Mouse (Mus musculus): ENCODE data around the gene Leprot. TPM values are rescaled to one million over a fixed set of nuclear protein-coding genes. Genes with fewer than 3 reads are reported as not detected.
A peak's percentile ranks its signal among the peaks of the same experiment; 100 is the strongest.

Gene Leprot
- polyA plus RNA-seq, 1 experiment = 43.1 TPM

- no peak overlapping the region for H3K4me3 ChIP-seq (ENCODE audit: insufficient read depth, low read length)
- H3K4me1 ChIP-seq (ENCODE audit: control insufficient read depth, insufficient read depth, low read length) = peaks cover 3% of the 10 kb centered on the region
- no peak overlapping the region for H3K27ac ChIP-seq (ENCODE audit: insufficient read depth, low read length)
- TF ChIP-seq CTCF (IDR thresholded peaks at IDR 0.05; ENCODE audit: extremely low read depth, insufficient read depth, low read length) = no peak
- TF ChIP-seq POLR2A (IDR thresholded peaks at IDR 0.05; ENCODE audit: extremely low read depth, insufficient read depth, low read length) = no peak
Measured at GRCm38 (mm10) chr4:101656056-101656455, 8.5 kb downstream of the Leprot start.

- Histone ChIP-seq H3K27ac (ENCODE audit: insufficient read depth, low read length) (no peak overlapping the region), H3K4me1 (ENCODE audit: control insufficient read depth, insufficient read depth, low read length) (peaks cover 3% of the 10 kb centered on the region), H3K4me3 (ENCODE audit: insufficient read depth, low read length) (no peak overlapping the region)
- TF ChIP-seq CTCF (IDR thresholded peaks at IDR 0.05; ENCODE audit: extremely low read depth, insufficient read depth, low read length) = no peak
- TF ChIP-seq POLR2A (IDR thresholded peaks at IDR 0.05; ENCODE audit: extremely low read depth, insufficient read depth, low read length) = no peak
Measured at GRCm38 (mm10) chr4:101656956-101657570, 9.5 kb downstream of the Leprot start.

GRCm38 (mm10) chr4:101664160-101664750 lies 16.7 kb downstream of the Leprot start:
- Histone ChIP-seq H3K4me3 (ENCODE audit: insufficient read depth, low read length) (no peak overlapping the region), H3K27ac (ENCODE audit: insufficient read depth, low read length) (no peak overlapping the region), H3K4me1 (ENCODE audit: control insufficient read depth, insufficient read depth, low read length) (no peaks in the 10 kb centered on the region)
- TF ChIP-seq POLR2A (IDR thresholded peaks at IDR 0.05; ENCODE audit: extremely low read depth, insufficient read depth, low read length) = no peak
- TF ChIP-seq CTCF (IDR thresholded peaks at IDR 0.05; ENCODE audit: extremely low read depth, insufficient read depth, low read length) = peak; percentile 36

- H3K27ac ChIP-seq (ENCODE audit: insufficient read depth, low read length) = no peak overlapping the region
- no peak overlapping the region for H3K4me3 ChIP-seq (ENCODE audit: insufficient read depth, low read length)
- H3K4me1 ChIP-seq (ENCODE audit: control insufficient read depth, insufficient read depth, low read length) = no peaks in the 10 kb centered on the region
- no peak for TF ChIP-seq POLR2A (IDR thresholded peaks at IDR 0.05; ENCODE audit: extremely low read depth, insufficient read depth, low read length)
- TF ChIP-seq CTCF (IDR thresholded peaks at IDR 0.05; ENCODE audit: extremely low read depth, insufficient read depth, low read length) = no peak
Measured at GRCm38 (mm10) chr4:101664766-101665165, 17.2 kb downstream of the Leprot start.

GRCm38 (mm10) chr4:101669161-101669560 lies 21.6 kb downstream of the Leprot start:
- Histone ChIP-seq H3K27ac (ENCODE audit: insufficient read depth, low read length) (no peak overlapping the region), H3K4me3 (ENCODE audit: insufficient read depth, low read length) (no peak overlapping the region), H3K4me1 (ENCODE audit: control insufficient read depth, insufficient read depth, low read length) (no peaks in the 10 kb centered on the region)
- no peak for TF ChIP-seq POLR2A (IDR thresholded peaks at IDR 0.05; ENCODE audit: extremely low read depth, insufficient read depth, low read length)
- no peak for TF ChIP-seq CTCF (IDR thresholded peaks at IDR 0.05; ENCODE audit: extremely low read depth, insufficient read depth, low read length)

GRCm38 (mm10) chr4:101669811-101670210 lies 22.3 kb downstream of the Leprot start:
- Histone ChIP-seq H3K4me1 (ENCODE audit: control insufficient read depth, insufficient read depth, low read length) (no peaks in the 10 kb centered on the region), H3K27ac (ENCODE audit: insufficient read depth, low read length) (no peak overlapping the region), H3K4me3 (ENCODE audit: insufficient read depth, low read length) (no peak overlapping the region)
- TF ChIP-seq POLR2A (IDR thresholded peaks at IDR 0.05; ENCODE audit: extremely low read depth, insufficient read depth, low read length) (no peak), CTCF (IDR thresholded peaks at IDR 0.05; ENCODE audit: extremely low read depth, insufficient read depth, low read length) (no peak)

GRCm38 (mm10) chr4:101674790-101675189 lies 27.3 kb downstream of the Leprot start:
- Histone ChIP-seq H3K4me3 (ENCODE audit: insufficient read depth, low read length) (no peak overlapping the region), H3K27ac (ENCODE audit: insufficient read depth, low read length) (no peak overlapping the region), H3K4me1 (ENCODE audit: control insufficient read depth, insufficient read depth, low read length) (no peaks in the 10 kb centered on the region)
- TF ChIP-seq CTCF (IDR thresholded peaks at IDR 0.05; ENCODE audit: extremely low read depth, insufficient read depth, low read length) = no peak
- TF ChIP-seq POLR2A (IDR thresholded peaks at IDR 0.05; ENCODE audit: extremely low read depth, insufficient read depth, low read length) = no peak

- no peaks in the 10 kb centered on the region for H3K4me1 ChIP-seq (ENCODE audit: control insufficient read depth, insufficient read depth, low read length)
- H3K27ac ChIP-seq (ENCODE audit: insufficient read depth, low read length) = no peak overlapping the region
- no peak overlapping the region for H3K4me3 ChIP-seq (ENCODE audit: insufficient read depth, low read length)
- TF ChIP-seq POLR2A (IDR thresholded peaks at IDR 0.05; ENCODE audit: extremely low read depth, insufficient read depth, low read length) = no peak
- TF ChIP-seq CTCF (IDR thresholded peaks at IDR 0.05; ENCODE audit: extremely low read depth, insufficient read depth, low read length) = no peak
Measured at GRCm38 (mm10) chr4:101675726-101676125, 28.2 kb downstream of the Leprot start.

GRCm38 (mm10) chr4:101682620-101683019 lies 35.1 kb downstream of the Leprot start:
- Histone ChIP-seq H3K27ac (ENCODE audit: insufficient read depth, low read length) (no peak overlapping the region), H3K4me3 (ENCODE audit: insufficient read depth, low read length) (no peak overlapping the region), H3K4me1 (ENCODE audit: control insufficient read depth, insufficient read depth, low read length) (no peaks in the 10 kb centered on the region)
- no peak for TF ChIP-seq POLR2A (IDR thresholded peaks at IDR 0.05; ENCODE audit: extremely low read depth, insufficient read depth, low read length)
- no peak for TF ChIP-seq CTCF (IDR thresholded peaks at IDR 0.05; ENCODE audit: extremely low read depth, insufficient read depth, low read length)

- H3K27ac ChIP-seq (ENCODE audit: insufficient read depth, low read length) = no peak overlapping the region
- TF ChIP-seq CTCF (IDR thresholded peaks at IDR 0.05; ENCODE audit: extremely low read depth, insufficient read depth, low read length) (no peak), POLR2A (IDR thresholded peaks at IDR 0.05; ENCODE audit: extremely low read depth, insufficient read depth, low read length) (no peak)
- H3K4me3 ChIP-seq (ENCODE audit: insufficient read depth, low read length) = no peak overlapping the region
Measured at GRCm38 (mm10) chr4:101683086-101683485, 35.6 kb downstream of the Leprot start.

More at GRCm38 (mm10) chr4:101683086-101683485, 35.6 kb downstream of the Leprot start:
- H3K4me1 ChIP-seq (ENCODE audit: control insufficient read depth, insufficient read depth, low read length) = no peaks in the 10 kb centered on the region
